Mouse (Mus musculus) 416B (cell line): ENCODE results near the gene Sorcs2.

Experiments
- DNase-seq: peaks from one replicate; pipeline ENCODE4 v3.0.0; 2011; ENCODE audit warnings: low read depth

Gene Sorcs2

DNA sequence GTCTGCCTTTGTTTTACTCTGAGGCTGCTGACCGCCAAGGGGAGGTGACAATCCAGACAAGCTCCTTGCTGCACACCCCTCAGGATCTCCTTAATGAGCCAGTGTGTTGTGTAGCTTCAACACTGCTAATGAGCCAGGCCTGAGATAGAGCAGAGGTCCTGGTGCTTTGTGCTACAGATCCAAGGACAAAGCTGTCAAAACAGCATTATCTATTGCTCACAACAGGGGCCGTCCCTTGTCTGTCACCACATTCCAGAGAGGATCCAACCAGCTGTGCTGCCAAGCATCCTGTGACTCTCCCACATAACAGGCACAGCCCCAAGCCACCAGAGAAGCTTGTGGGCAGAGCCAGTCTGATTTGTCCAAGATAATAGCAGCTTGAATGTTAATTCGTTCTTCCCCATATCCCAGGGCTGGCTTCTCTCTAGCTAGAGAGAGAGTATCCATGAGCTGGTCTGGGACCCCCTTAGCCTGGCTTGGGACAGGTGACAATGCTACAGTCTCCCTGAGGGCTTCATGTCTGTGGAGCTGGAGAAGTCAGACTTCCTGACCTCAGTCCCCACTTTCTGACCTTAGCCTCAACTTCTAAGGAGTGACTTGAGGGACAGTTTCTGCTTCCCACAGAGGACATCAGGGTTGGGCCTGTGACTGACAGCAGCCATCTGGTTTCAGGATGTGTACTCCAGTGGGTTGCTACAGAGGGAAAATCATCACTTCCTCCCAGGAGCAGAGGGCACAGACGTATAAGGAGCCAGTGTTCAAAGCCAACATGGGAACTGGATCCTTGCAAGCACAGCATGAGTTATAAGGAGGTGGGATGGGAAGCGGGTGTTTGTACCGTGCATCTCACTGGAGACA lies 328.2 kb downstream of the Sorcs2 start:
- DNase-seq = no peak

GRCm38 (mm10) chr5:36067651-36068181 lies 330.2 kb downstream of the Sorcs2 start:
- DNase-seq = no peak

- DNase-seq = no peak
Observed at GRCm38 (mm10) chr5:36057804-36058322, 340.1 kb downstream of the Sorcs2 start.

DNA sequence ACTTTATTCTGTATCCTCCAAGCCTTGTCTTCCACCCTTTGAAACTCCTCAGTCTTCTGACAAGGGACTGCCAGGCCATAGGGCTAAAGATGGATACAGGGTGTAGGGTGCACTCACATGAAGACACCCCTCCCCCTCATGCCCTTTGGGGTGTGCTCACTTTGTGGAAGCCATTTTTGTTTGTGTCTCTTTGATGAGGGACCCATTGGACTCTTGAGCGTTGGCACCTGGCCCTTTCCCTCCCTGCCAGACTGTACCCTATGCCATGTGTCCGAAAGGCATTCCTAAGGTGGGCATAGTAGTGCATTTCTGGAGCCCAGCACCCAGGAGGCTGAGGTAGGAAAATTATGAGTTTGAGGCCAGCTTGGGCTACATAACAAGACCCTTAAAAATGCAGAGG lies 341.0 kb downstream of the Sorcs2 start:
- DNase-seq = no peak

GRCm38 (mm10) chr5:36055876-36056275 lies 342.1 kb downstream of the Sorcs2 start:
- DNase-seq = no peak

- peak; percentile 4 for DNase-seq
Observed at GRCm38 (mm10) chr5:36054498-36054897, 343.4 kb downstream of the Sorcs2 start.

- no peak for DNase-seq
Observed at GRCm38 (mm10) chr5:36043154-36043553, 354.8 kb downstream of the Sorcs2 start.

- peak; percentile 6 for DNase-seq
Observed at GRCm38 (mm10) chr5:36041756-36042155, 356.2 kb downstream of the Sorcs2 start.

GRCm38 (mm10) chr5:36041236-36041562 lies 356.7 kb downstream of the Sorcs2 start:
- DNase-seq = no peak

DNA sequence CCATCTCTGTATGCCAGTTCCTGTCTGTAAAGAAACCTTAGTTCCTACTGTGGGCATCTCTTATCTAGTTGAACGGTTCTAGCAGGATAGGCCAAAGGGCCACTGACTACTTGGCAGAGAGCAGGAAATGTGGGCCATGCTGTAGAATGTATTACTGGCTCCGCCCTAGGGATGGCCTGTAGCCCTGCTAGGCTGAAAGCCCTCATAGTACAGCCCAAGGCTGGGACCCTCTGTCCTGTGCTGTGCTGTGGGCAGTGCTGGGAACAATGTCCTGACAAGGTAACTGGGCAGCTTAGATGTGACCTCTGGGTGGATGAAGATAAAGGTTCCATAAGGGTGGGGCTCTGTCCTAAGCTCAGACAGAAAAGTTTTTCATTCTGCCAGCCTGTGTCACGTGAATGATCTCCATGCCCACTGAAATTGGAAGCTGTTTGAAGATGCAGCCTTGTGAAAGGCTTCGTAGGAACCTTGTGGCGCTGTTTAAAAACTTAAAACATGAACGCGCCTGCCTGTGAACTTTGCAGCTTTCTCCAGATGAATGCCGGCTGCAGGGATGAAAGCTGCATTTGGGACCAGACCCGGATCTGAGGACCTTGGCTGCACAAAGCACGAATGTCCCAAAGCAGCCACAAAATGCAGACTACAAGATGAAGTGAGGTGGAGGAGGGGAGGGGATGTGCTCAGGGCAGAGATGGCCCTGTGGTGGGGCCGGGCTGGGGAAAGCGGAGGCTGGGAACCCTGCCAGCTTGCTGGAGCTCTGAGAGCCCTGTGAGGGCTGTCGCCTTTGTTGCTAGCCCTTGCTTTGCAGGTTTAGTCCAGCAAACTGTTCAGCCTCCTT lies 357.3 kb downstream of the Sorcs2 start:
- no peak for DNase-seq

DNA sequence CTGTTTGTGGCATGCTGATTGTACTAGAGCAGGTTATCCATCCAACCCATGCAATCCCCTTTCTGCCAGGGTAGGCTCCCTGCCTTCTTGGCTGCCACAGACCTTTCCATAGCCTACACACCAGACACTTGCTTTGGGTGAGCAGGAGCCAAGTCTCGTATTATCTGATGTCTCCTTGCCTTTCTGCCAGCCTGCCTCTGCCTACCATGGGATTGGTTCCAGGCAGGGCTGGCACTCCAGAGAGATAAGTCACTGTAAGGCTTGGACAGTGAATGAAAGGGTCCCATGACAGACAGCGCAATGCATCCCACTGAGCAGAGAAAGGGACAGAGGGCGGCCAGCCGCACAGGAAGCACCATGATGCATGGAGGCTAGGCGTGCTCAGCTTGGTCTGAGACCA lies 358.3 kb downstream of the Sorcs2 start:
- no peak for DNase-seq

DNA sequence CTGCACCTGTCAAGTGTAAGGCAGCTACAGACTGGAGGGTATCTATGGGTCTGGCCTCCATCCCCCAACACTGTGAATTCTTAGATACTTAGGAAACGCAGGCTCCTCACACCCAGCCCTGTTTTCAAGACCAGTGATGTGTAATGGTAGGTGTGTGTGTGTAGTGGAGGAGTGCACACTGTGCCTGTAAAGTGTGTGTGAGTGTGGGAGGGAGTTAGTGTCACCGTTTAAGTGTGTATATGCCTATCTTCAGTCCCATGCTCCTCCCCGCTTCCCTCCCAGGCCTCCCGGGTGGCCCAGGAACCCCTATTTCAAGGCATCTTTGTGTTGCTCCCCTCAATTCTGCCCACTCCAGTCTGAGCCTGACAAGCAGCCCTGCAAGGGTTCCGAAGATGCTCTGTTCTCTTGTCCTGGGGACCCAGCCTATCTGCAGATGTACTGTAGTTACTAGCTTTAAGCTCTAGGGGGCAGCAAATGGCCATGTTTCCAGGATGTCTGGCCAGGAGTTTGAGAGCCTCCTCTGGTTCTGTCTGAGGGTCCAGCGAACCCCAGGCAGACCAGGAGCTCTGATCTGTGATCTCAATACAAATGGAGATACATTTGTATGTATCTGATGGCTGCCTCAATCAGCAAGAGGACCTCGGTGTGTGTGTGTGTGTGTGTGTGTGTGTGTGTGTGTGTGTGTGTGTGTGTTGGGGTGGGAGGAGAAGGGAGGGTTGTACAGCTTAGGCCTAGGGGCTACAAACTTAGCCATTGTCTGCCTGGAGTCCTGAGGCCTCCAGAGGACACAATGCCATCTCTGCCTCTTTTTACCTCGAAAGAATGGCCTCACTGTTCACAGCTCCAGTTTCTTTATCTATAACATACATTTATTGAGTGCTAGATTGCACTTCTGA lies 364.2 kb downstream of the Sorcs2 start:
- peak; percentile 53 for DNase-seq

DNA sequence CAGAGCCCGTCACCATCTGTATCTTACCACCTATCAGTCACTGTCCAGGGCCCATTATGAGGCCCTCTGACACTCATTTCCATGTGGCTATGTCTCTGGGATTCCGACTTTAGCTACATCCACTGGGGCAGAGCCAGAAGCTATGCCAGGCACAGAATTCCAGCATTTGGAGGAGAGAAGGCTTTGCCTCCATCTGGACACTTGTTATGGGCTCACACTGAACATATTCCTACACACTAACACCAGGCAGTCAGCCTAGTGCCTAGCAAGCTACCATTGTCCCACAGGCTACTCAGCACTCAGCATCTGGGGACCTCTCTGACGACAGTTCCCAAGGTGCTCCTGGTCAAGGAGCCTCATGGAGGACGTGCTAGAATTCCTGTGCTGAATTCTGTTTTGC lies 372.9 kb downstream of the Sorcs2 start:
- DNase-seq = no peak

GRCm38 (mm10) chr5:36024003-36024685 lies 373.8 kb downstream of the Sorcs2 start:
- DNase-seq = no peak

DNA sequence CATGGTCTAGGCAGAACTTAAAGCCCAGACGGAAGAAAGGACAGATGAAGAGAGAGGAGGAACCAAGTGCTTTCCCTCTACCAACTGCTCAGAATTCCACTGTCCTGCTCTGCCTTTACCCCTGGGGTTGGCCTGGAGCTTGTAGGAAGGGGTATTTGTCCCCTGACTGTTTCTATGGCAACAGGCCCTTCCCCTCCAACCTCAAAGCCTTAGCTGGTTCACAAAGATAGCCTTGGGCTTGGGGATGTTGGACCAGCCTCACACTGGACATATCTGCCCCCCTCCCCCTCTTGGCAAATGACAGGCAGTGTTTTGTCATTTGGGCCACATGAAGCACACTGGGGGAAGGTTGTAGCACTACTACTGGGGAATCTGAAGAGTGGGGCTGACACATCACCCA lies 375.6 kb downstream of the Sorcs2 start:
- no peak for DNase-seq

GRCm38 (mm10) chr5:36021091-36021490 lies 376.8 kb downstream of the Sorcs2 start:
- no peak for DNase-seq

GRCm38 (mm10) chr5:36018366-36018765 lies 379.6 kb downstream of the Sorcs2 start:
- DNase-seq = peak; percentile 23

DNA sequence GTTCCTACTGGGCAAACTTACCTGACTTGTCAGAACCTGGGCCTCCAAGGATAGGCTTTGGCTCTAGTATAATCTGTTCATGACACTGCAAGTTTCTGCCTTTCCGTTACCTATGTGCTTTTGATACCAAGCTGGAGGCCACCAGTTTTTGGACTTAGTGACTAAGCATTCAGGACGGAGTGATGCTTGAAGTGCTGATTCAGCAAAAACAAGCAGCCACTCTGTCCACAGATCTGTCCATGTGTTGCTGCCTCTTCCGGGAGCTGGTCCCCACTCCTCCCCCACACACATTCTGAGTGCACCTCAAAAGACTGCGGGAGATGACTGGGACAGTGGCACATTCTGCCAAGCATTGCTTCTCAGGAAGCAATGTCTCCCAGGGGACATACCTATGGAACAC lies 388.5 kb downstream of the Sorcs2 start:
- DNase-seq = no peak

DNA sequence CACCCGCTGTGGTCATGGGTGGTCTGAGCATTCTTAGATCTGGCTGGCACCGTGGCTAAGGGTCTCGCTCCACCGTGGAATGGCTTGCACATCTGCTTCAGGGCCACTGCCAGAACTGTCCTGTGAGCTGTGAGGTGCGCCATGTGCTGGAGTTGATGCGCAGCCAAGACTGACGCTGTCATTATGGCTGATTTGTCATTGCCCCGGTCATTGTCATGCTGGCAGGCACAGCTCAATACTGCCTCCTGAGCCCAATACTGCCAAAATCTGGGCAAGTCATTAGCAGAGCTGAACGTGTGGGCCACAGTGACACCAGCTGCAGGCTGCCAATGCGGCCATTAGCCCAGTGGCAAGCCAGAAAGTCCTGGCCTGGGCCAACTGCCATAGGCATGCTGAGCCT lies 390.3 kb downstream of the Sorcs2 start:
- no peak for DNase-seq

DNA sequence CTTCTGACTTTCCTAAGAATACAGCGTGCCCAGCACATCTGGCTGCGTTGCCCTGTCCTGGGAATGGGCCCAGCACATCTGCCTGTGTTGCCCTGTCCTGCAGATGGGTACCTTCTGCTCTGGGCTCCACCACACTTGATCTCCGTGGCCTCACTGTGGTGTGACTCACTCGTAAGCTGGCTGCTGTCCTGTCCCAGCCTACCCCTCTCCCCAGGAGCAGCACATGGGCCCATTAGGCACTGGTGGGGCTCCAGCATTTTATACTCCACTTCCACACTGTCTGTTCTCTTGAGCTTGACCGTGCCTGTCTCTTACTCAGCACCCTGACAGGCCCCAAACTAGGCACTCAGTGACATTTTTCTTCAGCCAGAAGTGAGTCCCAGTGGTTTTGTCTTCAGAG lies 391.4 kb downstream of the Sorcs2 start:
- DNase-seq = no peak

GRCm38 (mm10) chr5:36006106-36006505 lies 391.8 kb downstream of the Sorcs2 start:
- DNase-seq = no peak
